Mouse (Mus musculus) monocyte, adult 2 months (primary cell): ENCODE results near the gene Cmtm6.
"Not testable (repeated sequence)": the region's sequence is repeated elsewhere in the genome, so short reads cannot be mapped to it uniquely, and the experiment has no call there.

Experiments used
- DNase-seq, 2 experiments: peaks; one replicate each; pipeline ENCODE4 v3.0.0; 2022; ENCODE audit warnings: low spot score in 2 of 2, low read depth in 1 of 2

The Cmtm6 gene

GRCm38 (mm10) chr9:114731011-114731755, at the start of gene Cmtm6:
Gene Cmtm6 (plus strand): TSS chr9:114731116.
- DNase-seq = peak; percentile 94 to 98

DNA sequence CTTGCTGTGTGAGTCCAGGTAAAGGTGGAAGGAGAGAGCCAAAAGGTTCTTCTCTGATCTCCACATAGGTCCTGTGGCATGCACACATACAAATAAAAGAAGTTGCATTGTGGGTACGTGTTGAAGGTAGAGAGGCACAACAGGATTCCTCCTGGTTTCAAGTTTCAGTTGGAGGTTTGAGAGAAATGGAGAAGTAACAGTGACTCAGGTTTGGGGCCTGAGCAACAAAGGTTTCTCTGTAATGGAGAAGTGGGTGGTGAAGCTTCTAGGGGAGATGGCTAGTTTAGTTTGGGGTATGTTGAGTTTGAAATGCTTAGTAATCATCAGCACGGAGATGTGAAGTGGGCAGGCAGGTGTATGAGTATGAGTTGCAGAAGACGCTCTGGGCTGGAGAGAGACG, 48.7 kb upstream of the Cmtm6 start:
- DNase-seq = no peak

DNA sequence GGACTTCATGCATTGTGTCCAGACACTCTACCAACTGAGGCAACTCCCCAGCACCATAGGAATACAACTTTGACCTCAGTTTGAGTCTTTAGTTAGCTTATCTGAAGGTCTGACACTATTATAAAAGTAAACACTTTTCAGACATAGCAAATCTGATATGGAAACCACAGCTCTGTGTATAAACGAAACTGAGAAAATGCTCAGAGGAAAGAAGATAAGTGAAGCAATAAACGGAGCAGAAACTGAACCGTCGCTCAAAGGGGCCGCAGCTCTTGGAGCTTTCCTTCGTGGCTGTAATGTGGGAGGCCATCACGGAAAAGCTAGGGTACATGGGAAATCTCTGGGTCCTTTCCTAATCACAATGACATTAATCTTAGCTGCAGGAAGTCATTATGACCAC, 44.7 kb upstream of the Cmtm6 start:
- no peak for DNase-seq

GRCm38 (mm10) chr9:114687639-114688038, 43.3 kb upstream of the Cmtm6 start:
- DNase-seq = no peak

DNA sequence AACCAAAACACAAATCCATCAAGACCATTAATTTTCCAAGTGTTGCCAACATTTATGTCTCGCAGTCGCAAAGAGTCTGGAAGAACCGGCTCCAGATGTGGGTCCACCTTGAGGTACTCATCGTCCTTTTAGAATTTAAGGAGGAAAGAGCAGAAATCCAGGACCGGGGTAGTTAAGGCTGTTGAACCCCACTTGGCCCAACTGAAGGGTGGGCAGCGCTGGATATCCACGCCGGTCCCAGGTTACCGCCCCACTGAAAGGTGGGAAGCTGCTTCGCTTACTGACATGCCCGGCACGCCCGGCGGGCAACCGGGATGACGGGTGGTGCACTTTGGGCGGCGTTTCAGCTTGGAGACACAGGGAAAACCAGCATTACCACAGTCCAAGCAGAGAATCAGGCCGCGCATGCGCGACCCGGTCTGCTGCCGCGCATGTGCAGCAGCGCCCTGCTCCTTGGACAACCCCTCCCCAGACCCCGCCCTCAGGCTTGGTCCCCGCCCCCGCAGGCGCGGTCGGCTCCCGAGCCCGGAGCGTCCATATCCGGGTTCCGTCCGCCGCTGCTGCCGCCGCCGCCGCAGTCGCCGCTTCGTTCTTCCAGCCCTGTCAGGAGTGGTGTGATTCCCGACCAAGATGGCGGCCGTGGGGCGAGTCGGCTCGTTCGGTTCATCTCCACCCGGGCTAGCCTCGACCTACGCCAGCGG, 42.5 kb upstream of the Cmtm6 start, which contains the start of gene Dync1li1:
Gene Dync1li1, plus strand, starts transcription at position 539 of the 701 bp plus-strand sequence.
- DNase-seq = peak; percentile 88 to 96

DNA sequence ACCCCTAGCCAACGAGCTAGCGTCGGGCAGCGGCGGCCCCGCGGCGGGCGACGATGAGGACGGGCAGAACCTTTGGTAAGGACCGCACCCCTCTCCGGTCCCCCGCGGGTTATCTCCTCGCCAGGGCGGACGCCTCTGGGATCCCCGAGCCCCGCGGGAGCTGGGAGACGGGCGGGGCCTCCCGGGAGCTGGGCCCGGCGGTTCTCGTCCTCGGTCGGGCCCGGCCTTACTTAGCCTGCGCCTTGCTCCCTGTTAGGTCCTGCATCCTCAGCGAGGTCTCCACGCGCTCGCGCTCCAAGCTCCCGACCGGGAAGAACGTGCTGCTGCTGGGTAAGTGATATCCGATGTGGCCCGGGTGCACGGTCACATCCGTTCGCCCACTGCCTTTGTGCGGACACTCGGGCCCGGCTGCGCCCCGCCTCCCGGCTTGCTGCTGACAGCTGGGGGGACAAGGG, 41.9 kb upstream of the Cmtm6 start:
- peak; percentile 2 to 8 for DNase-seq

DNA sequence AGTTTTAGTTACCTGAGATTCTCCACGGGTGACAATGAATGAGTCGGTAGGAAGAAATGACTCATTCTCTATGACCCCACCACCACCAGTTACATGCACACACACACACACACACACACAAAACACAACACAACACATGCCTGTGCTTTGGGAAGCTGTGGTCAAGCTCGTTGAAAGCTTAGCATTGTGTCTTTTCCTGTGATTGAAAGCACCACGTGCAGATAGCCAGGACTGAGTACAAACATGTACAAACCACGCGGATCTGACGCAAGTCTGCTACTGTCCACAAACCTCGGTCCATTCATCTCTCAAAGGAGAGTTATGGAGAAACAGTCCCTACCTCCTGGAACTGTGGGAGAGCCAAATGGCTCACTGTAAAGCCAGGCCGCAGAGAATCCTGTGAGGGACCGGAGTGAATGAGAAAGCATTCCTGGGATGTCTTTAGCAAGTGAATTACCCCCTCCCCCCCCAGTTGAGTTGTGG, 40.8 kb upstream of the Cmtm6 start:
- DNase-seq = no peak

GRCm38 (mm10) chr9:114691112-114691511, 39.8 kb upstream of the Cmtm6 start:
- DNase-seq = no peak

DNA sequence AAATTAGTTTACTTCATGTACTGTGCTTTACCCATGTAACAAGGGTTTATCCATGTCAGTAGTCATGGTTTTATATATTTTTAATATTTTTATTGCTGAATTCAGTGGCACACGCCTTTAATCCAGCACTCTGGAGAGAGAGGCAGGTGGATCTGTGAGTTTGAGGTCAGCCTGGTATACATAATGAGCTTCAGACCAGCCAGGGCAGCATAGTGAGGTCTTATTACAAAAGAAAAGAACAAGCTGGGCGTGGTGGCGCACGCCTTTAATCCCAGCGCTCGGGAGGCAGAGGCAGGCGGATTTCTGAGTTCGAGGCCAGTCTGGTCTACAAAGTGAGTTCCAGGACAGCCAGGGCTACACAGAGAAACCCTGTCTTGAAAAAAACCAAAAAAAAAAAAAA, 35.3 kb upstream of the Cmtm6 start:
- DNase-seq = not testable (repeated sequence)

DNA sequence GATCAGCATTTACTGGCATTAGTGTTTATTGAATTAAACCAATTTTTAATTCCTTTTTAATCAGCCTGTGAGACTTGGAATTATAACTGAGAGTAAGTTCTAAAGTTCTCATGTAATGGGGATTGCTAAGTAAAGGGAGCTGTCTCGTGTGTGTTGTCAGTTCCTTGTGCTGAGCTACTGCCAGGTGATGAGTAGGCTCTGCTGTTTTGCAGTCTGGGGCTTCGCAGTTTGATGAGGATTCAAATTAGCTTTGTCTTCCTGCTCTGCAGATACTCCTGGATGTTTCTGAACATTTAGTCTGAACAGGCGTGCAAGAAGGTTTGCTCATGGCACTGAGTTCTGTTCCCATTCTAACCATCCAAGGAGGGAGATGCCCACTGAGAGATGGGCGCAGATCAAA, 33.8 kb upstream of the Cmtm6 start:
- no peak for DNase-seq

- DNase-seq = no peak
These were observed 33.0 kb upstream of the Cmtm6 start for GRCm38 (mm10) chr9:114697926-114698325.

DNA sequence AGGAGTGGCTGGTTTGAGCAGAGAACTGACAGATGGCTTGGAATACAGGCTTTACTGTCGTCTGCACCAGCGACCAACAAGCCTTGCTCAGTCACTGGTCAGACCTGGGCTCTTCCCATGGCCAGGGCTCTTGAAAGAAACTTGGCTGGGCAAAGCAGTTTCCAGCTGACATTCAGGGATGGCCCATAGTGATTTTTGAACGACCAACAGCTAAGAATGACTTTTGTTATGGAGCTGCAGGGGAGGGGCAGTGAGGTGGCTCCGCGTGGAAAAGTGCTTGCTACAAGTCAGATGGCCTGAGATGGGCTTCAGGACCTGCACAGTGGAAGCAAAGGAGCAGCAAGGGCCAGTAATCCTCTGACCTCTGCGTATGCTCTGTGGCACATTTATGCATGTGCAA, 31.7 kb upstream of the Cmtm6 start:
- DNase-seq = no peak

DNA sequence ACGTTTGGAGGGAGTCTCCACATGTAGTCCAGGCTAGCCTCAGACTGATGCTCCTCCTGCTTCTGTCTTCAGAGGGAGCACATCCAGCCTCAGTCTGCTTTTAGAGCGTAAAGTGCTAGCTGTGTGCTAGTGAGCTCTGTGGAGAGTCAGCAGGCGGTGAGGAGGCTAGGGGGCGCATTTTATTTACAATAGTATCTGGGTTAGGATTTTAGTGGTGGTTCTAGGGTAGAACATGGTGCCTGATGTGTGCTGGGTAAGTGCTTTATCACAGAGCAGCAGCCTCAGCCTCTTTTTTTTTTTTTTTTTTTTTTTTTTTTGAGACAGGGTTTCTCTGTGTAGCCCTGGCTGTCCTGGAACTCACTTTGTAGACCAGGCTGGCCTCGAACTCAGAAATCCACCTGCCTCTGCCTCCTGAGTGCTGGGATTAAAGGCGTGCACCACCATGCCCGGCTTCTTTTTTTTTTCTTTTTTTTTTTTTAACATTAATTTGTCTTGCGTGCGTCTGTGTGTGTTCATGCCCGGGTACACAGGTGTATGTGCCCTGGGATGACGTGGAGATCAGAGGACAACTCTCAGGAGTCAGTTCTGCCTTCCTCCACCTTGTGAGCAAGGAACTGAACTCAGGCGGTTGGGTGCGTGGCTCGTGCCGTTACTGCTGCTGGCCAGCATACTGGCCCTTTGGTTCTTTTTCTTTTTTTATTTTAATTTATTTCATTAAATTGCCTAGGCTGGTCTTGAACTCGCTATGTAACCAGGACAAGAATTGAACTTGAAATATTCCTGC, 30.8 kb upstream of the Cmtm6 start:
- no peak for DNase-seq

- DNase-seq = no peak
These were observed 29.9 kb upstream of the Cmtm6 start for GRCm38 (mm10) chr9:114701031-114701430.

GRCm38 (mm10) chr9:114701921-114702320, 29.0 kb upstream of the Cmtm6 start:
- DNase-seq = no peak

GRCm38 (mm10) chr9:114707805-114708204, 23.1 kb upstream of the Cmtm6 start:
- DNase-seq = no peak

GRCm38 (mm10) chr9:114710345-114710744, 20.6 kb upstream of the Cmtm6 start:
- DNase-seq = no peak

- no peak for DNase-seq
These were observed 17.4 kb upstream of the Cmtm6 start for GRCm38 (mm10) chr9:114713481-114713880.

DNA sequence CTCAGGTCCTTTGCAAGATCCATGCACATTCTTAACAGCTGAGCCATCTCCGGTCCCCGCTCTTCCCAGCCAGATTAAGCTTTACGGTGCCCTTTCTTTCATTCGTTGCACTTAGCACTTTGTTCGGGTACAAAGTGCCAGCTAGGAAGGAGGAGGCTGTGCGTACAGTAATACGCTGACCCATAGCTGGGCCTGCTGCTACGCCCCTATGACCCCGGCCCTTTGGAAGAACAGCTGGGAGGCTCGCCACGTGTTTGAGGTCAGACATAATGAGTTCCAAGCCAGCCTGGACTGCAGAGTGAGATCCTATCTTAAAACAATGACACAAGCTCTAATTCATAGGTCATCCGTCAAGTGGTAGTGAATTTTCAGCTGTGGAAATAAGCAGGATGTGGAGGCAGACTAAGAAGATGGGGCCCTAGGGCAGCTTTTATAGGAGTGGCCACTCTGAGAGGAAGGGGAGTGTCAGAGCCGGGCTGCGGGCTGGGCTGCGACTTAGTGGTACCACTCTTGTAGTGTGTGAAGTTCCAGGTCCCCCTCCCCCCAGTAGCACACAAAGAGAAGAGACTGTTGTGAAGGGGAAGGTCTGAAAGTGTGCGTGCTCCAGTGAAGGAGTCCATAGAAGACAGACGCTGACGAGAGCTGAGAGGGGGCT, 14.1 kb upstream of the Cmtm6 start:
- no peak for DNase-seq

DNA sequence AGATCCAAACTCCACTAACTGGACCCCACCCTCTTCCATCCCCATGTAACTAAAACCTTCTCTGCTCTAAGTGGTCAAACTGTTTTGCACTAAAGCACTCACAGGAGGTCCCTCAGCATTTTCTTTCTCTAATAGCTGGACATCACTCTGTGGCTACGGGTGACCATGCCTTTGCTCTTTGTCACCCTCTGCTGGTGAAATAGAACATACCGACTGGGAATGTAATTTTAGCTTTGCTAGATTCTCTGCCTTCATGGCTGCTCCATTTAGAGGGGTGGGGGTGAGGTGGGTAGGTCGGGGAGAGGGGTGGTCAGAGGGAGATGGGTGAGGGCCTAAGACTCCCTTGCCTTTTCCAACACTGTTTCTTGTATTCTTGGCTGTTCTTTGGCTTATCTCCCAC, 3.6 kb upstream of the Cmtm6 start:
- DNase-seq = no peak

DNA sequence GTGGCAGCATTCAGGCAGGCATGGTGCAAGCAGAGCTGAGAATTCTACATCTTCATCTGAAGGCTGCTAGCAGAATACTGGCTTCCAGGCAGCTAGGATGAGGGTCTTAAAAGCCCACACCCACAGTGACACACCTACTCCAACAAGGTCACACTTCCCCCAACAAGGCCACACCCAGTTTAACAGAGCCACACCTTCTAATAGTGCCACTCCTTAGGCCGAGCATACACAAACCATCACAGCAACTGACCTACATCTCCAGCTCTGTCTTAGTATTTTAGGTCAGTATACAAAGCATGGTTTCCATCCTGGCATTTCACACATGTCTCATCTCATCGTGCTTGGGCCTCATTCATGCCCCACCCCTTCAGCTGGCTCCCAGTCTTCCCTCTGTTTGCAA, 2.5 kb upstream of the Cmtm6 start:
- not testable (repeated sequence) for DNase-seq
